Mouse (Mus musculus): Measurements from ENCODE around the gene Anp32b.

The Anp32b gene

DNA sequence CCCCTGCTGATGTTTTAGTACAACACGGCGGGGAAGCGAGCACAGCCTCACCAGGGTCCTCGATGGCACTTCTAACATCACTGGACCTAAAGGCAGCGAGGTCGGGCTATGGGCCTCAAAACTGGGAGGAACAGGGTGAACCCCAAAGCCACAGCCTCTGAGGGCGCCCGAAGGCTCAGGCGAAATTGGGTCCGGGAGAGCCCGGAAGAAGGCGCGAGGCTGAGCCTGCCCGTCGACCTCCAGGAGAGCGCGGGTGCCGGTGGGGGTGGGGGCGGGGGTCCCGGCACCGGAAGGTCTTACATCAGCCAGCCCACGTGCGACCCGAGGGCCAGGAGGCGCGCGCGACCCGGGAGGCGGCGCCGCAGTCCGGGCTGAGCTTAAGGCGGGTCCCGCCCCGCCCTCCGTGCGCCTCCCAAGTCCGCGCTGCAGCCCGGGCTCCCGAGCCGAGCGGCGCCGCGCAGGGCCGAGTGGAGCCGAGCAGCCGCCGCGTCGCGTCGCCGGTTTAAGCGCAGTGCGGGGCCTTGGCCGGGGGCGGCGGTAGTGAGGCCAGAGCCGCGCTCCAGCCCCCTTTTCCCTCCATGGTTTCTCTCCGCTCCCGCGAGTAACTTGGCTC lies at the start of gene Anp32b:
Gene Anp32b (plus strand): TSS at position 384 of the 613 bp plus-strand sequence.
- in situ Hi-C loops (cut with MboI, MseI): no loop called here

- in situ Hi-C loops (cut with MboI, MseI): loop anchor here in 1 of 2 experiments (5.0 to 25.0 kb wide), 2 partner anchors 33 to 883 kb away; no protein-coding TSS in a partner anchor
These were observed 46.5 kb upstream of the Anp32b start for GRCm38 (mm10) chr4:46404042-46404795.

GRCm38 (mm10) chr4:46406966-46407703 lies 43.6 kb upstream of the Anp32b start:
- in situ Hi-C loops (cut with MboI, MseI): loop anchor here in 1 of 2 experiments (25.0 kb wide), 1 partner anchor 880 kb away; no protein-coding TSS in a partner anchor

DNA sequence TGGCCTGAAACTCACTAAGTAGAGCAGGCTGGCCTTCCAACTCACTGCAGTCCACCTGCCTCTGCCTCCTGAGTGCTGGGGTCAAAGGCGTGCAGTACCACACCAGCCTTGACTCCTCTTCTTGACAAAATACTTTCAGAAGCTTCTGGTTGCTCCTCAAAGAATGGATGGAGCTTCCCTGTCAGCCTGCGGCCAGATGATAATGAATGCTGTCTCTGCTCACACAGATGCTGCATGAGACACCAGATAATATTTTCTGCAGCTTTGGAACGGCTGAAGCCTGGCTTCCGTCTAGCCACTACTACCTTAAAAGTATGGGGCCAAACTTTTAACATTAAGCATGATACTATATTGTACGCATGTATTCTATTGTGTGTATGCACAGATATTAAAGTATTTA lies 40.0 kb upstream of the Anp32b start:
- in situ Hi-C loops (cut with MboI, MseI): loop anchor here in 1 of 2 experiments (25.0 kb wide), 1 partner anchor 877 kb away; no protein-coding TSS in a partner anchor

- in situ Hi-C loops (cut with MboI, MseI): loop anchor here in 1 of 2 experiments (25.0 kb wide), 1 partner anchor 876 kb away; no protein-coding TSS in a partner anchor
These were observed 39.2 kb upstream of the Anp32b start for GRCm38 (mm10) chr4:46411489-46411888.

- in situ Hi-C loops (cut with MboI, MseI): loop anchor here in 1 of 2 experiments (25.0 kb wide), 1 partner anchor 875 kb away; no protein-coding TSS in a partner anchor
These were observed 38.6 kb upstream of the Anp32b start for GRCm38 (mm10) chr4:46412113-46412512.

DNA sequence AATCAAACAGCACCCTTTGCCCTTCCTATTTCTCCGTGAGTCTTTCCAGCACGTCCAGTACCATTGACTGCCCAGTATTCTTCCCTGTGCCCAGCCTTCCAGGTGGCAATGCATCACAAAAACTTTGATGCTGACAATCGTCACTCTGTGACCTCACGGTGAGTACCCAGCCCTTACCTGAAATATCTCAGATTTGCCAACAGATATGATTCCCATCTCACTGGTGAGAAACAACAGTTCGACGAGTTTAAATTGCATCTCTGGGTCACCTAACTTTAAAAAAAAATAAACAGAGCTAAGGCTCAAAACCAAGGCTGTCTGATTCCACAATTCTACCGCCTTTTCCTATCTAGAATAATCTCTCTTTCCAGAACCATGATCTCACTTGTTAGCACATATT lies 37.3 kb upstream of the Anp32b start, which contains the start of gene Hemgn:
Gene Hemgn (minus strand): TSS at position 101 of the 400 bp plus-strand sequence.
- in situ Hi-C loops (cut with MboI, MseI): loop anchor here in 1 of 2 experiments (25.0 kb wide), 1 partner anchor 874 kb away; no protein-coding TSS in a partner anchor

- in situ Hi-C loops (cut with MboI, MseI): loop anchor here in 1 of 2 experiments (25.0 kb wide), 1 partner anchor 870 kb away; no protein-coding TSS in a partner anchor
These were observed 33.2 kb upstream of the Anp32b start for GRCm38 (mm10) chr4:46417491-46417890.

DNA sequence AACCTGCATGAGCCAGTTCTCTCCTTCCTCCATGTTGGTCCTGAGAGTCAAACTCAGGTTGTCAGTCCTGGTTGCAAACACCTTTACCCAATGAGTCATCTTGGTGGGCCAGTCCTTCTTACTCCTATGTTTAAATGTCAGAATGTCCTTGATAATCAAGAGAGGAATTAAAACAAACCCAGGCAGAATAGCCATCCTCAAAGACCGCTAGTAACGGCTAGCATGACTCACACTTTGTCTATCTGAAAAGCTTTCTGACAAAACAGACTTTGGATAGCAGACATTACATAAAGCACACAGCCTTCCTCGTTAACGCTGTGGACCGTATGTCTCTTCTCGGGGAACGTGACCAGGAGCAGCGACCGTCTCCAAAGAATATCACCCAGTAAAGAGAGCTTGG lies 31.9 kb upstream of the Anp32b start:
- in situ Hi-C loops (cut with MboI, MseI): loop anchor here in 1 of 2 experiments (25.0 kb wide), 1 partner anchor 868 kb away; no protein-coding TSS in a partner anchor

DNA sequence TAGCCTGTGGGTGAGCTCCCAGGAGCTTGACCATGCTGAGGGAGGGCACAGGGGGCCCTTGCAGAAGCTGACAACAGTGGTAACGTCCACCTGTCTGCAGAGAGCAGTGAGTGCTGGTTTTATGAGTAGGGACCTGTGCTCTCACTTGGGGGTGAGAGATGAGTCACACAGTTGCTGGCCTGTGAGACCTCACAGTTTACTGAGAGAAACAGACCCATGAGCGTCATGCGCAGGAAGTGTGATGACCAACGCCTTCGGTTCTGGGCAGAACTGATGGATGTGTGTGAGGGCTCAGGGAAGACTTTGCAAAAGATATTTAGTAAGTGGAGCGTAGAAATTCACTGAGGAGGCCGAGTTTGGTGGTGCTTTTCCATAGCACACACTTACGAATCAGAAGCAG lies 28.1 kb upstream of the Anp32b start:
- in situ Hi-C loops (cut with MboI, MseI): loop anchor here in 1 of 2 experiments (25.0 kb wide), 1 partner anchor 865 kb away; no protein-coding TSS in a partner anchor

GRCm38 (mm10) chr4:46428903-46429499 lies 21.7 kb upstream of the Anp32b start:
- in situ Hi-C loops (cut with MboI, MseI): no loop called here

DNA sequence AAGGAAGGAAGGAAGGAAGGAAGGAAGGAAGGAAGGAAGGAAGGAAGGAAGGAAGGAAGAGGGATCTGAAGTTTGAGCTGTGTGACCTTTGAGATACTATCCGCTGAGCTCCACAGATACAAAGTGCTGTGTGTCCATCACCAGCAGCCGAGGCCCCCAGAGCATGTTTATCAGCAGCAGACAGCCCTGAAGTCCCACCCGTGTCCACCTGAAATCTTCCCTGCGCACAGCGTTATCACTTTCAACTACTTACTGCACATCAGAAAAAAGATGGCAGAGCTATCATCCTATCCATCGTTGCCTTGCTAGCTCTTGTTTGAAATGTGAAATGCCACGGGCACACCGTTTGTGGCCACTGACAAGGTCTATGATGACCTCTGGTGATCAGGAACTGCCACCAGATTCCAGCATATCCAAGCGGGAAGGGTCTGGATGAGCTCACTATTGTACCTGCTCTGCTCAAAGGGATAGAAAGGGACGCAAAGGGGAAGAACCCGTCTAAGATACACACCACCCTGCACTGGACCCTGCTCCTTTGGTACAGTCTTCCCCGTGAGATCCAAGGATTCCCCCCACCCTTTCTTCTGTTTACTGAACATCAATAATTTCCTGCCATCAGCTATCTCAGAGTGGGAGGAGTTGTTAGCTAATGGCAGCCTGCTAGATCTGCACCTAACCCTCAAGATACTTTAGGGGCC lies 18.2 kb upstream of the Anp32b start:
- in situ Hi-C loops (cut with MboI, MseI): no loop called here

GRCm38 (mm10) chr4:46442501-46442900 lies 8.2 kb upstream of the Anp32b start:
- in situ Hi-C loops (cut with MboI, MseI): loop anchor here in 1 of 2 experiments (10.0 kb wide), 1 partner anchor 58 kb away; the partner anchor contains the start of gene Trmo

DNA sequence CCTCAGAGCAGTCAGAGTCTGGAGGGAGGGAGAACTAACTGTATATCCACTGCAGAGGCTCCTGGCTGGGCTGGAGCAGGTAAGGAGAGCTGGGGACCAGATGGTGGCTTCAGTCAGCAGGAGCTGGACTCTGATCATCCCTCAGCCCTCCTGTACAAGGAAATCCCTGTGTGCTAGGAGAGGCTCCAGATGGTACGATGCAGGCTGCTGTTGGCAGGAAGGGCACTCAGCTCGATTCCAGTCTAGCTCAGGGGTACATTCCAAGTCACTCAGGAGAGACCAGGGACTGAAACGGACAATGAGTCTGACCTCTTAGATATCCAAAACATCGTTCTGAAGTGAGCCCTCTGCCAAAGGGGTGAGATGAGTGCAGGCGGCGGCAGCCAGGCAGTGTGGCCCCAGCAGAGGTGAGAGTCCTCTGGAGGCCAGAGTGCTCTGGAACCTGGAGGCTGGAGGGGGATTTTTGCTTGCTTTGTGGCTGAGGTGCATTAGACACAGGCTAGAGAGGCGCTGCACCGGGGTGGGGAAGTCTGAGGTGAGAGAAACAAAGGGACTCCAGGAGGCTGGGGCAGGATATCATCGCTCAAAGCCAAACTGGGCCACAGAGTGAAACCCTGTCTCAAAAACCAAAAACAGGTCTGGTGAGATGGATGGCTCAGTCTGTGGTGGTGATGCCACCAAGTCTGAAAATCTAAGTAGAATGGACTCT lies 5.3 kb upstream of the Anp32b start:
- in situ Hi-C loops (cut with MboI, MseI): loop anchor here (5.0 to 10.0 kb wide), 2 partner anchors 48 to 61 kb away; partner anchors contain the start of gene Trmo (in 1 of the 2)

GRCm38 (mm10) chr4:46447461-46447860 lies 3.2 kb upstream of the Anp32b start:
- in situ Hi-C loops (cut with MboI, MseI): loop anchor here (5.0 to 10.0 kb wide), 2 partner anchors 50 to 63 kb away; partner anchors contain the start of gene Trmo (in 1 of the 2)

DNA sequence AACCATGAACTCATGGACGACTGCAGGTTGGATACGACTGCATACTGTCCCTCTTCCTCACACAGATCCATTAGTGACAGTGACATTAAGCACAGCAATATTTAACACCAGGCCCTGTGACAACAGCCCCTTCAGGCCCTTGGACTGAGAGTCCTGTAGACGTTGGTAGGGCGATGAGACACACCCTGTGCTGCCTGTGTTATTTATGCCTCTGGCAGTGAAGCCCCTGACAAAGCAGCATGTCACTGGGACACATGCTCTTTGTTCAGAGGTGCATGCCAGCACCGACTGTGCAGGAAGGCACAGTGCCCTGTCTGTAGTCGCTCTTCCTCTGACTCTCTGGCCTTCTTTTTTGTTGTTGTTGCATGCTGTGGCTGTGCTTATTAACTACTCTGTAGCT lies 1.8 kb upstream of the Anp32b start:
- in situ Hi-C loops (cut with MboI, MseI): loop anchor here (5.0 to 10.0 kb wide), 2 partner anchors 52 to 64 kb away; partner anchors contain the start of gene Trmo (in 1 of the 2)

- in situ Hi-C loops (cut with MboI, MseI): no loop called here
These were observed 633 bp upstream of the Anp32b start for GRCm38 (mm10) chr4:46450020-46450518.

DNA sequence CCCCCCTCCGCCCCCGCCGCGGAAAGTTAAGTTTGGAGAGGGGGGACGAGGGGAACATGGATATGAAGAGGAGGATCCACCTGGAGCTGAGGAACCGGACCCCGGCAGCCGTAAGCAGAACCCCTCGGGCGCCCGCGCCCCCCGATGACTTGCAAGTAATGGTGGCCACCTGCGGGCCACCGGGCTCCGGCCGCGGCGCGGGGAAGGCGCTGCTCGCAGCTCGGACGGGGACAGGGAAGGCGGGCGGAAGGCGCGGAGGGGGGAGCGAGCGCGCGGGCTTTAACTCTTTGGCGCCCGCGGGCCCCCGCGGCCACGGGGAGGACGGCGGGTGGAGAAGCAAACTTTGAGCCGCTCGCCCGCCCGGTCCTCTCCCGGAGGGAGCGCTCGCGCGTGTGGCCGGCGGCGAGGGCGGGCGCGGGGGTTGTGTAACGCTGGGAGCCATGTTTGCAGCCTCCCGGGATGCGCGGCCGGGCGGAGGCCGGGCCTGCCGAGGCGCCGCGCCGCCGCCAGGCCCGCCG lies 597 bp downstream of the Anp32b start:
- in situ Hi-C loops (cut with MboI, MseI): no loop called here

Data from T-helper 17 cell (primary cell).